Mouse (Mus musculus) T-helper 1 cell (primary cell): Measurements from ENCODE around the gene Lgmn.

Source experiments
- in situ Hi-C: fragments of 300-600 bp; cut with MboI, MseI; formaldehyde crosslinking; loops from one replicate; pipeline ENCODE4 v1.15.1; 2025; ENCODE audit warnings: high pct_unique_total_duplicates

Lgmn gene

DNA sequence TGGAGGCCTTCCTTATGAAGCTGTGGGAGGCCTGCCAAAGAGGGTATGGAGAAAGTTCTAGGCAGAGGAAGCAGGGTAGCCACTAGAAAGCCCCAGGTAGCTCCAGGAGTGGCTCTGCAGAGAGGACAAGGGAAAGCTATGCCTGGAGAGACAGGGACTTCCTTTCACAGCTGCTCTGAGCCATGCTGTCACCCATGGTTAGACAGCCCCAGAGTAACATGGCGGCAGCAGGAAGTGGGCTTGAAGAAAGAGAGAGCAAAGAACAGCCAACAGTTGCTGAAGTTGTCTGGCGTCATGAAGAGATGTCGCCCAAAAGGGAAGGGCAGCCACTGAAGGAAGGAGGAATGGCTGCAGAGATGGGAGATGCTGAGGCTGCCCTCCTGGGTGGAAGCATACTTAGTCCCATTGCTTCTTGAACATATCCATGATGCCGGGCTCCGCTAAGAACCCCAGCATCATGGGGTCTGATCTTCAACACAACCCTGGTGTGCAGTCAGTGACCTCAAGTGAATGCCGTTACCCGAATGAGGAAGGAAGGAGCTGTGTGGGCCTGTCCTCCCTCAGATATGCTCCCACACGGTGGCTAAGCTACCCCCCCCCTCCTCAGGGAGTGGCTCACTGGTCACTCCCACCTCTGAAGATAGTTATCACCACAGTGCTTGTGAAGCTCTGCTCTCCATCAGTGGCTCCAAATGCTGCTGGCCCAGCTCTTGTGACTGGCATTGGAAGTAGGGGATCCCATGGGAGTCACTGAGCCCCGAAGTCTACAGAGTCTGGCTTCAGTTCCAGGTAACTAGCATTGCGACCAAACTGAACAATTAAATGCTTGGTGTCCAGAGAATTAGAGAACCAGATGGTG, 85.3 kb downstream of the Lgmn start:
- in situ Hi-C loops: no loop called here

DNA sequence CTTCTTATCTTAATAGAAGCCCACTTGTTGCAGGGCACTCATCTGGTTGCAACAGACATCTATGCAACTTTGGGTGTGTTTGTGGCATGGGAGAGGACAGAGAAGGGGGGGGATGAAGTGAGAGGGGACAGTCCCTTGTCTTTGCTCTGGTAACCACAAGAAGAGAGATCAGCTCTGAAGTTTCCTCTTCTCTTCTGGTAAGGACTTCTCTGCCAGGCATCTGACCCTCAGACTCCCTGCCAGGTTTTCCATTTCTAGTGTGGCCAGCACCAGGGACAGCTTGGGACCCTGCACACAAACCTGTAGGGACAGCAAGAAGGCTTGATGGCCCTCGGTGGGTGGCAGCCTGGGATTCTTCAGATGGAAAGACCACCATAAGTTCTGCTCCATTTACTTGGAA, 88.6 kb downstream of the Lgmn start:
- in situ Hi-C loops: no loop called here

DNA sequence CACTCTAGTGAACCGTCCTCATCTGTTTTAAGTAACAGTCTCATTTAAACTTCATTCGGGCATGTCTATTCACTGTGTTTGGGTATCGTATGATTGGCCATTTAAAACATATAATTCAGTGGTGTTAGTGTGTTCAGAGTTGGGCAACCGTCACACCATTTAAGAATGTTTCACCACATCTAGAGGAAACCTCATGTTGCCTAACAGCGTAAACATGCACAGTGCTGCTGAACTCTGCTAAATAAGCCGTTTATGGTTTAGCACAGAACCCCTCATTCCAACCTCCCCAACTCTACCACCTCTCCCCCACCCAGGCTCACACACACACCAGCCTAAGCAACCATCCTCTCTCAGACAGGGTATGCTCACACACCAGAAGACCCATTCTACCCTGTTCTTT, 91.2 kb downstream of the Lgmn start:
- in situ Hi-C loops: no loop called here

- in situ Hi-C loops: no loop called here
These were observed 93.1 kb downstream of the Lgmn start for GRCm38 (mm10) chr12:102346507-102346906.

DNA sequence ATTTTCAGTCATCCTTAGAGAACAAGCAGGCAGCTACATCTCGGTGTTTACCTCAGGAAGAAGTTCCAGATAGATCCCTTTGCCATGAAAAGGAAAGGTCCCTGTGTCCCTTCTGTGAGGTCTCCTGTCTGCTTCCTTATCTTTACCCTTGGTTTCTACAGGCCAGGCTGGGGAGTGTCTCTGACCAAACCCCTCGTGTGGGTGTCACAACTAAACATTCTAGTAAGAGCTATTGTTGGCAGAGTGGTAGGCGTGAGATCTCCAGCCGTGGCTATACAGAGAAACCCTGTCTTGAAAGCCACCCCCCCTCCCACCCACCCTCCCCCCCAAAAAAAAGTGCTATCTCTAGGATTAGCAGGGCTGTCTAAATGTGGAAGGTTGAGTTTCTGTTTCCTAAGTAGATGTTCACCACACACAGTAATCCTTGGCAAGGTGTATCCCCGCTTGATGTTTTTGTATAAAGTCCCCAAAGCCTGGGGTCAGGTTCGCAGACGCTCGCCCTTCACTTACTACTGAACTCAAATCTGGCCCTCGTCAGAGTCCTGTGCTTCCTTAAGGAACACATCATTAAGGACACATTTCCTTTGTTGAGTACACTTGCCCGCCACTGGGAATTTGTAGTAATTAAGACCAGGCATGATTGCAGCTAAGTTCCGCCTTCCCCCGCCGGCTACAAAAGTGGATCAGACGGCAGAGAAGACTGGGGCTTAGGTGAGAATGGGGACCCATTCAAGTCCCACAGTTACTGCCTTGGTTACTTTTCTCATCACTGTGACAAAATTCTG, 94.4 kb downstream of the Lgmn start:
- in situ Hi-C loops: no loop called here
